Mouse (Mus musculus) bone marrow macrophage, adult 2 months (primary cell): Measurements from ENCODE around the gene Casp7.

Experiments
- CTCF ChIP-seq: IDR thresholded peaks from 2 replicates; pipeline ENCODE4 v1.5.1; 2012; ENCODE audit warnings: low read depth, mild to moderate bottlenecking, low read length, moderate library complexity
- POLR2A ChIP-seq: IDR thresholded peaks from 2 replicates; pipeline ENCODE4 v1.6.1; 2012; ENCODE audit warnings: mild to moderate bottlenecking, low read depth, low read length, borderline replicate concordance

GRCm38 (mm10) chr19:56443445-56443844 lies 46.5 kb downstream of the Casp7 start:
- TF ChIP-seq CTCF = no peak
- TF ChIP-seq POLR2A = no peak
